Mouse (Mus musculus): ENCODE data around the gene Gm4707.
"Not testable (repeated sequence)": the region's sequence is repeated elsewhere in the genome, so short reads cannot be mapped to it uniquely, and the experiment has no call there.

The Gm4707 gene

GRCm38 (mm10) chr17:71443273-71443672, 16.4 kb downstream of the Gm4707 start:
- DNase-seq: no peak

- not testable (repeated sequence) for DNase-seq
Measured at GRCm38 (mm10) chr17:71422502-71422901, 37.2 kb downstream of the Gm4707 start.

DNA sequence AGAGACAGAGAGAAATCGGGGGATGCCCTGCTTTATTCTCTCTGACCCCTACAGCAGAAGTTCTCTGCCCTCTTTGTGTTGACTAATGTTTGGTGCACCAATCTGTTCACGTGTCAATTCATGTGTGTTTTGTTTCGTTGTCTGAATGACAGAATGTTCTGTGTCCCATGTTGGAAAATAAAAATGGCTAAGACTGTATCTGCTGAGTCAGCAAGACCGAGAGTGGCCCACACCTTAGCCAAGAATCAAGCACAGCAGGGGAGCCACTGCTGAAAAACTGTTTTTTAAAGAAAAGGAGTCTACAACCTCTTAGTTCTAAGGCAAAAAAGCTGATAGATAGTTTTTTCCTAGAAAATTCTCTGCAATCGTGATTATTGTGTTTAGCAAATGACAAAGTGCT, 40.3 kb downstream of the Gm4707 start:
- DNase-seq: not testable (repeated sequence)

GRCm38 (mm10) chr17:71417008-71417407, 42.7 kb downstream of the Gm4707 start:
- DNase-seq: no peak

All from retina, postnatal 1 day (tissue).